Mouse (Mus musculus) embryo, embryonic 11.5 days (tissue): Measurements from ENCODE around the gene Rasgrf2.

Experiments
- DNase-seq: peaks from one replicate; pipeline ENCODE4 v3.0.0-alpha.2; 2012; ENCODE audit warnings: low read depth, low spot score

Gene Rasgrf2

DNA sequence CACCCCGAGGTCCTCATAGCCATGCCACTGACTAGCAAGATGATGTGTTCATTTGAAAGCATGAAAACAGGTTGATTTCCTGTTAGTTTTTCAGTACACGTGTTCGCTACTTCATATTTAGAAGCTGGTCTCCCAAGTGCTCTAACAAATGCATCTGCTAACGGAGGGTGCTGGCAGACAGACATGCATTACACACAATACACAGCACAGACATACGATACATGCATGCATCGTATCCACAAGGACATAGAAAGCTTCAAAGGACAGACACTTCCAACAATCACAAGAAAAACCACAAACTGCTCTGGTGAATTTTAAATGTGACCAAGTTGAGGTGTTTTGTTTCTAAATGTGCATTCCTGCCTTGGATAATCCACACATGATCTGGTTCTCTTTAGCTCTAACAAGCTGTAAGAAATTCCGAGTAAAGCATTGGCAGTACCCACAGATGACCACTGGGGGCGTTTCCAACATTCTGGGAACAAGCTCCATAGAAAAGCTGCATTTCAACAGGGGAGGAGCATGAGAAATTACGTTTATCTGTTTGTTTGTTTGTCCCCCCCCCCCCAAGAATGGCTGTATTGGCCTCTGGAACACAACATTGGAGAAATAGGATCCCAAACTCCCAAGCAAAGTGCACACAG, 249.5 kb downstream of the Rasgrf2 start:
- DNase-seq = peak; percentile 42

DNA sequence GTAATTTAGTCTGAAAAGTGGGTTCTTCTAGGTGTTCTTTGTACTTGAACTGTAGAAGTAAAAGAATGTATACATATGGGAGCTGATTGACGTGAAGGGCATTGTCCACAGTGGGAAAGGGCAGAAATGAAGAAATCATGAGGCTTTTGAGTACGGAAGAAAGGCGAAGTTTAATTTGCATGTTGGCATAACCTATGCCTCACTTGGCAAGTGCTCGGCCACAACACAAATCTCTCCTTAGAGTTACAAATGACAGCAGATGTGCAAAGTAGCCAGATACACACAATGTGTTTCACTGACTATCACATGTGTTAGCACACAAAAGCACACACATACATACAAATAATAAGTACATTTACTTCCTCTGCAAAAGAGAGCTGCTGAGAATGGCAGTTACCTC, 251.2 kb downstream of the Rasgrf2 start:
- no peak for DNase-seq

DNA sequence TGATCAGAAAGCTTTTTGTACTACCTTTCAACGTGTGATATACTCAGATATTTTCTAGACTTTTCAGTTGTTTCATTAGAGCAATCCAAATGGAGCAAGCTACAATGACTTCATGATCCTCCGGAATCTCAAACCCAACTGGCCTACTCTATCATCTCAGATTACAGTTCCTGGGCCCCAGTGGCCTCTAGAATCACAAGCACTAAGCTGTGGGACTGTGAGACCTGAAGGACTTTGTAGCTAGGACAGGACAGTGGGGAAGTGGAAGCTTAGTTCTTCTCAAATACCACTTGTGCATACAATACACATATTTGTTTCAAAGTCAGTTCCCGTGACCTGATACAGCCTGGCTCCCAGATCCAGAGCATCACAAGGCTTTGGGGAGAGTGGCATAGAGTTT, 253.5 kb downstream of the Rasgrf2 start:
- no peak for DNase-seq

DNA sequence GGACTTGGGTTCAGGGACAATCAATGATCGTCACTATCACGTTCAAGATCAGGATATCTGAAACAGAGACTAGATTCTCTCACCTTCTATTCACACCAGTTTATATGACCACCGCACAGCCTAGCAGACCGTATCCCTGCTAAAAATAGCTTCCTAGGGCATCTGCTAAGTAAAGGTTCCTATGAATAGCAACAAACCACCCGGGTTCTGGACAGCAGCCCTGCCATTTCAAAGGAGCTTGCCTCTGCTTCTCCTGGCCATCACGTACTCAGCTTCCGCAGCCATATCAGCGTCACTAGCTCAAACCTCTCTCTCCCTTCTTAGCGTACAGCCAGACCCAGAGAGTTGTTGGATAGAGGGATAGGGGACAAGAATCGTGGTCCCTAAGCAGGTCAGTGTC, 254.1 kb downstream of the Rasgrf2 start:
- DNase-seq = no peak

GRCm38 (mm10) chr13:91876741-91877349, 254.6 kb downstream of the Rasgrf2 start, which contains the start of gene Ckmt2:
Gene Ckmt2, minus strand, starts transcription at chr13:91876885.
- DNase-seq = no peak

DNA sequence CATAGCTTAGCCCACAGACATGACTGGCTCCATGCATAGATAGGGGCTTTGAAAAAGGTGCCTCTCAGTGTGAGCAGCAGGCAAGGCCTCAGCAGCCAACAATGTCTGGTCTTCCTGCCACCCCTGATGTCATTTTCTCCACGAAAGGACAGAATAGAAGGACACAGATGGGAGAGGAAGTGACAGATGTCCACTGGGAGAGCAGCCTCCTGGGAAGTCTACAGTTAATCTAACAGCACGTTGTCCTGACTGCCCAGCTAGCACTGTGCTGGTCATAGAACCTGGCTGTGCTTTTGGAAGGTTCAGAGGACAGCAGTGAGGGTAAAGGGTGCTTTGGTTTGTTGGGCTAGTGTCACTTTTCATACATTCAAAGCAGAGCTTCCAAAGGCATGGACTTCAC, 255.9 kb downstream of the Rasgrf2 start:
- no peak for DNase-seq

GRCm38 (mm10) chr13:91874565-91874964, 256.9 kb downstream of the Rasgrf2 start:
- DNase-seq = no peak

- DNase-seq = no peak
These were observed 257.6 kb downstream of the Rasgrf2 start for GRCm38 (mm10) chr13:91873734-91874329.

- no peak for DNase-seq
These were observed 262.9 kb downstream of the Rasgrf2 start for GRCm38 (mm10) chr13:91868577-91868976.

DNA sequence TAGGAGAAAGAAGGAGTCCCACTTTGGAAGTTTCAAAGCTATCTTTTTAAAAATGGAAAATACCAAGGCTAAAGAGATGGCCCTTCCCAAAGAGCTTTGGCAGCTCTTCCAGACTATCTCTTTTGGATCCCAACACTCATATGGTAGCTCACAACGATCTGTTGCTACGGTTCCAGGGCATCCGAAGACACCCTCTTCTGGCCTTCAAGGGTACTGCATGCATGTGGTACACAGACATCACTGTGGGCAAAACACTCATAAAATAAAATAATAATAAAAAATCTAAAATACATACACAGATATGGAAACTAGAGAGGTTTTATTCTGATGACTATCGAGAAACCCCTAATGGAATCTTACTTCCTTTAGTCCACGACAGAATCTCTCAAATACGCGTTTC, 272.6 kb downstream of the Rasgrf2 start:
- no peak for DNase-seq

DNA sequence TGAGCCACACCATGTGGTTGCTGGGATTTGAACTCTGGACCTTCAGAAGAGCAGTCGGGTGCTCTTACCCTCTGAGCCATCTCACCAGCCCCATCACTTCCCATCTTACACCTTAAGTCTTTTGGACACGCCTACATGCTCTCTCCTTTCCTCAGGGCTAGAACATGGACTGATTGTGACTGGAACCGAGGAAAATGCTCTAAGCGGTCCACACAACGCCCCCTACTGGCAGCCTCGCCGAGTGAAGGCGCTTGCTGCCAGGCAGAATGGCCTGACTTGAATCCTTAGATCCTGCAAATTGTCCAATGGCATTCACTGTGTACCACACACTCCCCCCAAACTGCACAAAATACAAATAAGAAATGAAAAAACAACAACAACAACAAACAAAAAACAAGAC, 274.0 kb downstream of the Rasgrf2 start:
- no peak for DNase-seq

DNA sequence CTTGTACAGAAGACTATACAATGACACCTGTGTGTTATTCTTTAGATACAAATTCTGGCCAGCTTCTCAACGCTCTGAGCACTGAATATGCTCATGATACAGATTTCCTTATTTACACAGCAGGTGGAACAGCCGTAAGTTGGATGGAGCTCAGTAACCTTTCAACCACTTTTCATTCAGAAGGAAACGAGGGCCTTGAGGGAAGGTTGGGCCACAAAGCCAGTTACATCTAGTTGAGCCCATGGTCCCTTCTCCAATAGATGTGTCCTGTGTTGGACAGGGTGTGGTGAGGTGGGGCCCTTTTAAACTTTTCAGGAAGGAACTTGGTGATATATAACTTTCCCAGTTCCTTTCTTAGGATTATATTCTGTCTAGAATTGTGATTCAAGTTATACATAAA, 277.0 kb downstream of the Rasgrf2 start:
- no peak for DNase-seq
